Mouse (Mus musculus) layer of hippocampus, adult 9-11 months (tissue): ENCODE results near the gene Parp8.

Experiments
- DNase-seq: peaks from one replicate; pipeline ENCODE4 v3.0.0; 2022

Gene Parp8

DNA sequence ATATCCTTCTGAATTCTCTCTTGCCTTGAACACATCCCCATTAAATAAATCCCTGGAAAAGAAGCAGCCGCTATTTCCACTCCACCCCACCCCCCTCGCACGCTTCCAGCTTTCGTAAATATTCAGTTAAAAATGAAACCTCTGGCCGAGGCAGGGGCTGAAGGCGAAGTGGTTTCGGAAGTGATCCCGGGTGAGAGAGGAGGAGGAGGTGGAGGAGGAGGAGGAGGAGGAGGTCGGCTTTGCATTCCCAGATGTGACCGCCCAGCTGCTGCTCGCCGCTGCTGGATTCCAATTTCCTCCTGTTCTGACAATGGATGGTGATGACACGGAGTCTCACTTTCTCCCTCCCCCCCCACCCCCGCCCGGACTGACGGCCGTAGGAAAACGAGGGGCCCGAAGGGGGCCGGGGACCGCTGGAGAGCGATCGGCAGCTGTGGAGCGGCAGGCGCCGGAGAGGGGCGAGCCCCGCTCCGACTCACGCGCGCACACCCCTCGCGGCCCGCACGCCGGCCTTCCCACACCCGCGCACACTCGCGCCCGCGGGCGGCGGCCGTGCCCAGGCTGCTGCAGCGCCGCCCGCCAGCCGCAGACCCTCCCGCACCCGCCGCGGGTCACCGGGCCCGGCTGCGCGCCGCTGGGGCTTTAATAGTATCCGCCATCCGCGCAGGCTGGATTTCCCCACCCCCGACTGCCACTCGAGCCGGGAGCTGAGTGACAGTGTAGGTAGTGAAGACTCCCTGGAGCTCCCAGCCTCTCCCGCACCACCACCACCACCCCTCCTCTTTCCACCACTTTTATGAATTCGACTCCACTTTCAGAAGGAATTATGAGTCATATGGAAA, at the start of gene Parp8:
Gene Parp8, minus strand, starts transcription at position 312 of the 842 bp plus-strand sequence.
- DNase-seq: peak; percentile 58

DNA sequence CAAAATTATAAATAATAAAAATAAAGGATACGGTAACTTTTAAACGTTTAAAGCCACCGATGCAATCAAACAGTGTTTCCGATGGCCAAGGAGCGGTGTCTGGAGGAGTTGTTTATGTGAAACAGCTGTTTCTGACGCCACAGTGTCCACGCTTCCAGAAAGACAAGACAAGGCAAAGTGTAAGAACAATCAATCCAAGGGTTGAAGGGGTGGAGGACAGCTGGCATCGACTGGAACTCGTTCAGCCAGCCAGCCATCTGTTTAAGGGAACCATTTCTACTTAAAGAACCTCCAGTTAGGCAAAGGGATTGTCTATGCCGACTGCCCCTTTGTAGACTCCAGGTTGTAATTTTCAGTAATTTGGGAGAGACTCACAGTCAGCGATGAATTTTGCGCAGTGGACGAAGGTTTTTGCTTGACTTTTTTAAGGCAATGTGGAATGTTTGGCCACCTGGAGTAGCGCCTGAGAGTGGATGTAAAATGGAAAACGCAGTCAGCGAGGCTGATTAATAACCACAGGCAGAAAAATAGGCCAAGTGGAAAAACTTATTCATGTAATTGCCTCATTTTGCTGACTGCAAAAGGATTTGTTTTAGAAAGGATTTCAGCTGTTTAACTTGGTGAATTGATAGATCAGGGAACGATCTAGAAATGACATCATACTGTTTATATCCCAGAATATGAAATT, 37.4 kb upstream of the Parp8 start:
- DNase-seq: no peak

DNA sequence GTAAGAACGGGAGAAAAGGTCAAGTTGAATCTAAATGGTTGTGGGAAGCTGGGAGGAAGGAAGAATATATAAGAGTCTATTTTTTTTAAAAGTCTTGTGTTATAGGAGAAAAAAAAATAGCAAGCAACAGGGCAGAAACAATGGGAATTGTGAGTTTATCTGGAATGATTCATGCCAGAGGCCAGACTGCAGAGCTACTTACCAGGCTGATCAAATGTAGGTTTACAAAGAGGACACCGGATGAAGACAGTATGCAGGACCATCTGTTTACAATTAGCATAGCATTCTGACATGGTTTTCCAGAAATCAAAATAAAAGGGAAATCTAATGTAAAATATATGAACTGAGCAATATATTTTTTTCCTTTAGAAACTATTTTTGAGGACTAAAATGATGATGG, 31.1 kb upstream of the Parp8 start:
- no peak for DNase-seq

DNA sequence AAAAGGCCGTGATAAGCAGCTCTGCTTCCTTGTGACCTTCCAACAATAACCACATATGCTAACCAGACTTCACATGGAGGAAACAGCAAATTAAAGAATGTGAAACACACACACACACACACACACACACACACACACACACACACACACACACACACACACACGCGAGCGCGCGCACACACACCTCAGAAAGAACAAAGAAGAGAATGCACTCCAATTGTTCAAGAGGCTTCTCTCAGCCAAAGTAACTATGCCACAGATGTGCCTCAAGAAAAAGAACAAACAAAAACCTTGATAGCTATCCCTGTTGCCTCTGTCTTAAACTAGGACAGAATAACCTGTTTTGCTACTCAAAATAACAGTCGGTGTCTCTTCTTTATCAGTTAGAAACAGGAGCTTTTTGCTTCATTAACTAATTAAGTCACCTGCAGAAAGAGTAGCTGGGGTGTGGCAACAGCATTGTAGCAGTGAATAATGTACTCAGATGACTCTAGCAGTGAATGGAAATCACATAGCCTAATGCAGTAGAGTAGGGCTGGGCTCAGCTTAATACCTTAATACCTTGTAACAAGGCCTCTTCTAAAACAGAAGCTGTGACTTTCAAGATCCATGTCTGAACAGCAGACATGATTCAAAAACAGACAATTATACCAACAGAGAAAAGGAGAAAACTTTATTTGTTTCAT, 29.6 kb upstream of the Parp8 start:
- no peak for DNase-seq

DNA sequence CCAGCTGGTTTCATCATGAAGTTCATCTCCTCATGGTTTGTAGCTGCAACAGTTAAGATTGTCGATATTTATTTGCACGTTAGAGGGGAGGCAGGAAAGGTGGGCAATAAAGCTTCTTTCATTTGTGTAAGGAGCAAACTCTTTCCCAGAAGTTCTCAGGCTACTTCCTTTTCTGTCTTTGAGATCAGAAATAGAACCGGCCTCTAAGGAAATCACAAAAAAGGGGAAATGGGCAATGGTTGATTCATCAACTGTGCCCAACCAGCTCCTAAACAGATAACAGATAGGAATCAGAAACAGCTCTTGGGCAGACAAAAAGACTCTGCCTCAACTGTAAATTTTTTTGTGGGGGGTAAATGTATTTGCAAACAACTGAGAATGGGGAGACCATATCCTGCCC, 27.4 kb upstream of the Parp8 start:
- no peak for DNase-seq

DNA sequence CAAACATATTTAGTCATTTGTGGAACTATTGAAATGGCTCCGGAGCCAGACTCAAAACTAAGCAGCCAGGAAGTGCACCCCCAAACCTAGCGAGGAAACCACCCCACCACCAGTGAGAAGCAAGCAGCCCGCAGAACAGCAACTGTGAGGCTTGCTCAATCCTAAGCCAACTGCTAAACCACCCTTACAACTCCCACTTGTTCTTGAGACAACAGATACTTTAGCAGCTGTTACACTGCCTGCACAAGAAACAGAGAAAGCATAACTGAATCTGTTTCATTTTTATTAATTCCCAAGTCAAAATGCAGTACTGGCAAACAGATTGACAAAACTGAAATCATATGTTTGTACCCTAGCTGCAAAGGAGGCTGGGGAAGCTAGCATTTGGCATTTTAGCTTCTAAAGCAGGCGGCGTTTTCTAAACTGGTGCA, 23.2 kb upstream of the Parp8 start:
- DNase-seq: peak; percentile 89

DNA sequence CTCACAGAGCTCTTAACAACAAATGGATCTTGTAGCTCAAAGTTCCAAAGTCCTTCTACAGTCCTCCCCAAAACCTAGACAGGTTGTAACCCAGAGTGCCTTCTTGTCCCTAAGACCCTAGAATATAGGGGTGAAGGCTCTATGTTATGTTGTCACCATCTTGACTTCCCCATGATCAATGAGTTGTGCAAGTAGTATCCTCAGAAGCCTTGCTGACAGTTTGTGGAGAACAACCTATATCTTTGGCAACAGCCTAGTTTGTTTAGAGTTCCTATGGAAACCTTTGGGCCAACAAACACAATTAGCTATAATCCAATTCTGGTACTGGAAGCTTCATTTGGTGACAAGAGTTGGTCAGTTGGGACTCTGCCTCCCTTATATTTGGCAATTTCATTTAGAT, 18.2 kb upstream of the Parp8 start:
- no peak for DNase-seq

DNA sequence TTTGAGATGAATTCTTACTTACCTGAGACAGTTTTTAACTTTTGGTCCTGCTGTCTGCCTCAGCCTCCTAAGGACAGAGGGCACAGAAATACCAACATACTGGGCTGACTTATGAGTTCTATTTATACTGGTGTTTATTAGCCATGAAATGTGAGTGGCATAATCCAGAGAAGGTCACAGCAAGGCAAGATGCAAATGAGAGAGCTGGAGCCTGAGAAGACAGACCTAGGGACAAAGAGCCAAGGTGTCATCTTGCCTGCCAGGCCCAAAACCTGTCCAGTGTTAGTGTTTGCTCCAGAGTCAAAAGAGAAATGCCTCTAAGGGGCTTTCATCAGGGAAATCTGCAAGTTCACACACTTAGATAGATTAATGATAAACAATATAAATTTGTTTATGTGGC, 15.7 kb upstream of the Parp8 start:
- no peak for DNase-seq

DNA sequence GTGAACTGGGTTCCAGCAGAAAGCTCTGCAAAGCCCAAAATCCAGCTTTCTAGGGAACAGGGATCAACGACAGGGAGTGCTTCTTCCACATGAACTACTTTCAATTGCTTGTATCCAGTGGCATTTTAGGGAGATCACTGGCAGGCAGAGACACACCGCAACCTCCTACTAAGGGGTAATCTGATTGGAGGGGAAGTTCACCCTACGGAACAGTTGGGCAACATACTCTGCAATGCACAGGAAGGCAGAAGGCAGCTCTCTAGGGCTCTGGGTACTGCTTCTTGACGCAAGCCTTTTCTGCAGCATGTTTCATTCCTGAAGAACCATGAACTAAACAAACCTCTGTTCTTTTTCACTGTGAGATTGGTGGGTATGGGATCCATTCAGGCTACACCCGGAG, 10.9 kb upstream of the Parp8 start:
- peak; percentile 15 for DNase-seq

DNA sequence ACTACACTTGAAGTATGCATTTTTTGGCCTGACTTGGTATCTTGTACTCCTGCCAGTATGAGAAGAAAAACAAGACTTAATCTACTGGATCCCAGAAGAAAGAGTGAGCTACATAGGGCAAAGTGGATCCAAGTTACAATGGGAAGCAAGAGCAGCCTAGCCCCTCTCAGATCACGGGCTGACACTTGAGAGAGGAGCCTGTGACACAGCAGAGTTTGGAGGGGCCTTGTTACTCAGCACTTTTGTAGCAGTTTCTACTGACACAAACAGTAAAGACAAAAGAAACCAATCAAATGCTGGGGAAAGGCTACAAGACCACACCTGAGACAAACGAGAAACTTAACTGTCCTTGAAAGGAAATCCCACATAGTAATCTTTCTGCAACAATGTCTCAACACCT, 9.8 kb upstream of the Parp8 start:
- DNase-seq: no peak

DNA sequence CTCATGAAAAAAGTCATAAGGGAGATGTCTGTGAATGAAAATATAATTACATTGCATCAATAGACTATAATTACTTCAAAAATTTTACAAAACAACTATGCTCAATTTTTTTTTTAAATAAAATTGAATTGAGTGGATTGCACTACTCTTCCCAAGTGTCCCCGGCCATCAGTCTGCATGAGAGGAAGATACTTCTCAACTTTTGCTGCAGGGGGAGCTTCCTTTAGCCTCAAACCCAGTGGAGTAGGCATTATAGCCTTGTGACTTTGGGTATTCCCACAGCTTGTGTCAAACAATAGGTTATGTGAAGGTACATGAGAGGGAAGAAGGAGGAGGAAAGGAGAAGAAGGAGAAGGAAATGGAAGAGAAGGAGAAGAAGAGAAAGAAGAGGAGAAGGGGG, 9.3 kb upstream of the Parp8 start:
- no peak for DNase-seq

DNA sequence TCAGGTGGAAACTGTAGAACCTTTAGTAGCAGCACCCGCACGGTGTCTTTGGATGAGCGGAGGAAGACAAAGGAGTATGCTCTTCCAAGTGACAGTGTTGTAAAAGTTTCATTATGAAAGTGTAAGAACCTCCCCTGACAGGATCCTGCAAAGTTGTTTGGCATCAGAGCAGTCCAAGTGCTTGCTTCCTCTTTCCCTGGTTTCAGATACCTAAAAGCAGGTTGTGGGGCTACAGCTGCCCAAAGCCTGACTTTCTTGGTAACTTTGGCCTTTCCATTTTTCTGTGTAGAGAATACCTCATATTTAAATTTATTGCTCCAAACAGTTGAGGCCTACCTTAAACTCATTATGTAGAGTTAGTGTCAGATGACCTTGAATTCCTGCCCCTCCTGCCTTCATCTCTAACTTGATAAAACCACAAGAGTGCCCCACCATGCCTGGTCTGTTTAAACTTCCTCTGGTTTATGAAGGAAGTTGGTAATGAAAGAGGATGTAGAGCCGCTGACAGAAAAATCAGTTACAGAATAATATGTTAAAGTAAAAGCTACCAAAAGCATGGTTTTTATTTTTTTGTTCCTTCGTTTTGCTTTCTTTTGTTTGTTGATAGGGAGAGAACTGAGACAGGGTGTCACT, 8.5 kb upstream of the Parp8 start:
- DNase-seq: peak; percentile 24

DNA sequence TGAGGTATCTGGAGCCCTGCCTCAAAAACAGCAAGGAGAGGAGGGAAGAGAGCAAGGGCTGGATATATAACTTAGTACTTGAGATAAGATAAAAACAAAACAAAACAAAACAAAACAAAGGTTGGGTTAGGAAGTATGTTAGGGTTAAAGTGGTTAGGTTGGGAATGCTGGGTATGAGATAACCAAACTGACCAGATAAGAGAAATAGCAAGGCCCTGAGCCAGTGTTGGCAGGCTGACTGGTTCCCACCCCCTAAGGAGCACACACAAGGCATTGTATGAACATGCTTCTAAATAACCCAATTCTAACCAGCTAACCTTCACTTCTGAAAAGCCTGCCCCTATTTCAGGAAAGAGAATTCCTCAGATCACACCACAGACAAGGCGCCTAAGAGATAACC, 7.1 kb upstream of the Parp8 start:
- no peak for DNase-seq

DNA sequence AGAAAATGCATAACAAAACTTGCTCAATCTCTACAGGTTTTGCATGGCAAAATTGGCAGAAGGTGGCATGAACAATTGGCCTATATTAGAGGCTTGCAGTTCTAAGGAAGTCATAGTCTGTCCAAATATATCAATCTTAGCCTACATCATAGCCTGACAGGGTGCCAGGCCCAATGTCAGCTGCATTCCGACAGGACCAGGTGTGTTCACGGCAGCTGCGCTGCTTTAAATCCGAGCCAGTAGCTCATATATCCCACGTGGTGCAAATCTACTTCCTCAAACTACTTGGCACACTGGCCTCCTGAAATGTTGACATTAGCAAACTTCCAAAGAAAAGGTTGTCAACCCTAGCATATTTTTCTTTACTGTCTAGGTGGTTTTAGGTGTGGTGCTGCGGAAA, 6.2 kb upstream of the Parp8 start:
- no peak for DNase-seq

DNA sequence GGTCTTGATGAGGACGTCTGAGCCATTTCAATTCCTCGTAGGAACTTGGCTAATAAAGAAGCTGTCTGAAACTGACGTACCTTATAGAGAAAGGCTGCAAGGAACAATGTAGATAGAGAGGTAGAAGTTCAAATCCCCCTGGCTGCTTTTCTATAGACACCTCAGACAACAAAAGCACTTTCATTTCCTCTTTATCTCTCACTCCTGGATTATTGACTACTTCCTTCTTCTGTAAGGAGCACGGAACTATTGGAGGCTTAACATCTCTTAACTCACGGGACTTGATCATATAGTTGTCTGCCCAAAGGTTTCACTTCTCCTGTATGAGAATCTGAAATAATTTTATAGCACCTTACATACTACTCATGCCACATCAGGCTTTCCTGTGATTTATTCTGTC, 2.9 kb upstream of the Parp8 start:
- DNase-seq: no peak

DNA sequence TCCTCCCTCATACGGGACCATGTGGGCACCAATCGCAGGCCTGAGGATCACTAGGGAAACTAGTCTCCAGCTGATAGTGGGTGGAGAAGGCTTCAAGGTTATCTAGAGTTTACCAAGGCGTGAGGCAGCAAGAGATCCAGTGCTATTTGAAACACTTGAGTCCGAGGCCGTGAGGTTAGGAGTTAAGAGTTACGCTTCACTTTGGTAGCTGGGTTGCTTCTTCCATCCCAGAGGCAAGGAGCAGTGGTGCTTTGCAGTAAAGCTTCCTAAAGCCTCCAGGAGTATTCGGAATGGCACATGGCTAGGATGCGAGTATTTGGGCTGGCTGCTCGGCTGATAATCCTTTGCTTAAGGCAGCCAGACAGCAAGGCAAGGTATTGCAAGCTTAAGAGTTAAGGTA, 2.0 kb upstream of the Parp8 start:
- no peak for DNase-seq

DNA sequence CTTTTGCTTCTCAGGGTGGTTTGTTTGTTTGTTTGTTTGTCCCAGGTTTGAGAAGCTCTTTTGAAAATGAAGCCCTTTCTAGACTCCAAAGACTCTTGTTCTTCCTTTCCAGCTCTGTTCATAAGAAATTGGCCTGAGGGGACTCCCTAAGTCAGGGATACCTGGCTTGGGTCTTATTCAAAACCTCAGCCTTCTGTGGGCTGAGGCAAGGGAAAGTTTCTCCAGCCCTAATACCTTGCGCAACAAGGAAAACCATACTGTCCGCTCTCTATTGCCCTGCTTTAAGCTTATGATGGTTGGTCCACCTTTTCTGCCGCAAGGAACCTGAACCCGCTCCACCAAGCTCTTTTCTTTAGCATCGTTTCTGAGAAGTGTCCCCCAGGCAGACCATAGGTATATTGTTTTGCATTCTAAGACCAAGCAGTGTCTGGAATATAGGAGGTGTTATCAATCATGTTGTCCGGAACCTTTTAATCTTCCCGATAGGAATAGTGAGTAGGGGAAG, 991 bp upstream of the Parp8 start:
- DNase-seq: no peak

DNA sequence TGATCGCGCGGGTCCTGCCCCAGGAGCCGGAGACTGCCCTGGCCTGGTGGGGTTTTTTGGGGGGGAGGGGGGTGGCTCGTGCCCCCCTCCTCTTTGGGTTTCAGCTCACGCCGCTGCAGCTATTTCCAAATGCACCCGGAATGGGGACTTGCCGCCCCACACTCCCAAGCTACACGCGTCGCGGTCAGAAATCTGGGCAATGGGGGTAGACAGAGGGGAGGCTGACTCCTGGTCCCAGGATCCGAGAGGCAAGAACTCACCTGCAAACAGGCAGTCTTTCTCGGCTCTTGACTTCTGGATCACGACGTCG, 466 bp downstream of the Parp8 start:
- DNase-seq: no peak

DNA sequence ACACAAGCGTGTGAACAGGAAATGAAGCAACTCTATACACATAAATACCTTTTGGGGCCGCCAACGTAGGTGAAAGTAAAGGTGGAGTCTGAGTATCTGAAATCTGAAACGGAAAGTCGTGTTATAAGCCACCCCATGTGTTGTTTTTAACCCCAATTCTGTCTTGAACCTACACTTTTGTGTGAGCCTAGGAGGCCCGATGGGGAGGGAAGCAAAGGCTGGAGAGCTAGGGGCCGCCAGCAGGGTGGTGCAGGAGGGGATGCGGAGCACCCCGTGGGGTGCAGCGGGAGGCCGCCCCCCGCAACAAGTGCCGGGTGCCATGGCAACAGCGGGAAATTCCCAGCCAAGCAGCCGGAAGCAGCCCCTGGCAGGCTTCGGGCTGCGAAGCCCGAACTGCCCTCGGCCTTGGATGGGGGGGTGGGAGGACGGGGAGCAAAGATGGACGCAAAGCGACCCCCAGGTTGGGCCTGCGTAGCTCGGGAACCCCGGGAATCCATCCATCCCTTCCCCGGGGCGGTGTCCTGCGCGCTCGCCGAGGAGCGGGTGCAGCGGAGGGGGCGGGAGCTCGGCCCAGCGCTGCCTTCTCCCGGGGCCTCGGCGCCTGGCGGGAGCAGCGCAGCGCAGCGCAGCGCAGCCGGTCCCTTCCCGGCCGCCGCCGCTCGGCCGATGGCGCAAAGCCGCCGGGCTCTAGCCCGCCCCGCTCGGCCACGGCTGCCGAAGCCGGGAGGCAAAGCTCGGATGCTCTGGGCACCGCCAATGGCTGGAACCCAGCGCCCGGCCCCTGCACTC, 1.0 kb downstream of the Parp8 start:
- DNase-seq: peak; percentile 39

DNA sequence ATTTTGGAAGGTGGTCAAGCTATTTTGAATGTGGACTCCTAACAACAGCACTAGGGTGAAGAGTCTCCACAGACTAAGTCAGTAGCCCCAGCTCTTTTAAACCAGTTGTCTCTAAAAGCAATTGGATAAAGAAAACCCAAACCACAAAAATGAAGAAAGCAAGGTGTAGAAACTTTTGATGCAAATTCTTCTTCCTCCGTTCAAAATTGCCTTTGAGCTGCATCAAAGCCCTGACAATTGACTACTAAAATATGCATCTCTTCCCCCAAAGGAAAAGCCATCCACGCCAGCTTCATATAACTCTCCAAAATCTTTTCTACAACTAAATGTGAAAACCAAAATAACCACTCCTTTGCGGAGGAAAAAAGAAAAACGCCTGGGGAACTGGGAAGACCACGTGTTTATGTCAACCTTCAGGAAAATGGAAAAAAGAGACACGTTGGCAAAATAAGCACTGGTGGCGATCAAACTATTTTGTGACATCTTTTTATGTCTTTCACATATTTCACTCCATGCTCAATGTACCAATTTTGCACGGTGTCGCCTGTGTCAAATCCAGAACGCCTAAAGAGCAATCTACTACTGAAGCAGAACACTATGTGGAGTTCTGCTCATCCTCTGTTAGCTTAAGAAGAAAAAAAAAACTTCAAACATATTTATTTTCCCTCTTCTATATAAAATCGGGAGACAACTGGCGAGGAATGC, 1.8 kb downstream of the Parp8 start:
- no peak for DNase-seq

DNA sequence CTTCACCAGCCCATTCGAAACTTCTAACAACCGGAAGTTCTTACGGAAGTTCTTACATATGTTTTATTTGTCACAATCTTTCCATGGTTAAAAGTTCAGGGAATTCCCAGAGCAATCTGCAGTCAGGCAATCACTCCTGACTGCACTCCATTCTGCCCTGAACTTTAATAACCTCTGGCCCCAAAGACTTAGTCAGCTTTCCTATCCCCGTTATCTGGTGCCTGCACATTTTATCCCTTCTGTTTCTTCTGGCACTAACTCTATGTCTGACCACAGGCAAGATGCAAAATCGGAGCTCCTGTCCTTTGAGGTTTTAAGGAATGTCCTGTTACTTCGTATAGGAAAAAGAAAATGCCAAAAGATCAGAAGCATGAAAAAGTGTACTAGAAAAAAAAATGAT, 4.7 kb downstream of the Parp8 start:
- DNase-seq: no peak

DNA sequence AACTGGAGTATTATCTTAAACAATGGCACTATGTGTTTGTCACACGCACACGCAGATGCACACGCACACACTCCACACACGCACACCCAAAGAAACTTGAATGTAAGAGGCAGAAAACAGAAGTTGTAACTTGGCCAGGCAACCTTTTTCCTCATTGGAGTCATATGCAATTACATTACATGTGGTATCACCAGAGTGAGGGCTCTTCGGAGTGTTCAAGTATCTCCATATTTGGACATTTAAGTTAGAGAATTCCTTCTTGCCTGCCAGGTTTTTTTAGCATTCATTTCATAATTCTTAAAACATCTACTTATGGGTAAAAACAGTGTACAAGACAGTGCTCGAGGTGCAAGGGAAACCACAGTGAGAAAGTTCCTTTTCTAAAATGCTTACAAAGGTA, 6.7 kb downstream of the Parp8 start:
- DNase-seq: no peak
